Mouse (Mus musculus) R1 (cell line): ENCODE measurements around the gene Coa5.

Experiments
- DNase-seq: peaks from one replicate; pipeline ENCODE4 v3.0.0-alpha.2; 2018; ENCODE audit warnings: low read depth, low spot score

The Coa5 gene

DNA sequence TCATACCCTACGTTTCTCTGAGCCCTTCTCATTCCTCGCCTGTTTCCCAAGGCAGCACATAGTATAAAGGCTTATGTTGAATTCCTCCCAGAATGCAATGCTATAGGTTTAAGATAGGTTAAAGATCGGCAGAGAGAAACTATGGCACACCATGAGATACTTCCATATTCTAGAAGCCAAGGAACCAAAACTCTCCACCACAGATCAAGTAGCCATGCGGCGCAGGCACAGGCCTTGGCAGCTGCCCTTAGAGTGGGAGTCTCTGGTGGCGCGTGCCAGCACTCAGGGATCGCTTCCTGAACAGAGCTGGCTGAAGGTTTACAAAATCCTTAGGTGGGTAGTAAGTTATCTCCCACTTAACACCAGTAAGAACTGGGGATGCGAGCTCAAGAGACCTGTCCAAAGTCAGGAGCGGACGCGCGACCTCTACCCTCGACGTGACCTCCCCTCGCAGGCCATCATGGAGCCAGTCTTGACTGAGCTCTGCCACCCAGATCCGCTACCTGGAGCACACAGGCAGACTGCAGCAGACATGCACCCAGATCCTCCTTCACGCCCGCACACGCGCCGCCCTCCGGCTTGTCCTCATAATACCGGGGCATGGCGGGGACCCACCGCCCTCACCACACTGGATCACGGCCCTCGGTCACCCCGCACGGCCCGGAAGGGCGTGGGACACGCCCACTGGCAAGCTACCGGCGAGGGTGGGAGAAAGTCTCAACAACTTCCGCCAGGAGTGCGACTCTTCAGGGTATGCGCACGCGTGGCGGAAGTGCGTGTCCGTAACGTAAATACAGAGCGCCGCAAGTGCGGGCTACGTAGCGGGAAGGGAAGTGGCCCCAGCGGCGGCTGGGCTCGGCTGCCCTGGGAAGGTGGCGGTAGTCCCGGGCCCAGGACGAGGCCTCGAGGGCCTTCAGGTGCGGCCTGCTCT, at the start of gene Coa5, which contains the start of gene Unc50:
Gene Coa5, minus strand, starts transcription at position 738 of the 931 bp plus-strand sequence.
Gene Unc50, plus strand, starts transcription at position 774 of the 931 bp plus-strand sequence.
- DNase-seq: peak; percentile 97

DNA sequence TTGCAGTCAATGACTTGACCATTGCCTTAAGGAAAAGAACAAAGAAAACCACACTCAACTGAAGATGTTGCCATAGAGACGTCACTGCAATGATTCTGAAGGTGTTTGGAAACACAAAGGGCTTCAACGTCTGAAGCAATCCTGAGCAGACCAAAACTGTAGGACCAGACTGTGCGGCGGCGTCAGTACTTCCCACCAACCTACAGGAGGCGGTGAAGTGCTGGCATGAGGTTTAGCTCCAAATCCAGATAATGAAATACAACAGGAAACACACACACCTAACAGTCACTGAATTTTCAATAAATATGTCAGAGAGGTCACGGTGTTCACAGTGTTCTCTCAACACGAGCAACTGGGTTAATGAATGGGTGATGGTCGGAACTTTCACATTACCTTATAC, 49.2 kb upstream of the Coa5 start:
- DNase-seq: peak; percentile 67

DNA sequence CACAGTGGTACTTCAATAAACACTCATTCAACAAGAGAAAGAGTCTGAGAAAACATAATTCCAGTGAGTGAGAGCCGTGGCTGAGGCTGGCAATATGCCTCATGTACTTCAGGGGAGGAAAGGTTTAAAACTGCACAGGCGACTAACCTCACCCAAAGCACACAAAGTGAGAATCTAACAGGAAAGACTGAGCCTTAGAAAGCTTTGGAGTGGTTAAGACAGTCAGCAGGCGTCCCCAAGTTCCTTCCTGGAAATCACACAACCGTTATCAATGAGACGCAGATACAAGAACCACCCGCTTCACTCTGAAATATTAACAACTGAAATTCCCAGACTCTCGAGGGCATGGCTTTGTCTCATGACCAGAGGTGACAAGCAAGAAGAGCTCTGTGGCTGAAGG, 48.5 kb upstream of the Coa5 start:
- DNase-seq: no peak

DNA sequence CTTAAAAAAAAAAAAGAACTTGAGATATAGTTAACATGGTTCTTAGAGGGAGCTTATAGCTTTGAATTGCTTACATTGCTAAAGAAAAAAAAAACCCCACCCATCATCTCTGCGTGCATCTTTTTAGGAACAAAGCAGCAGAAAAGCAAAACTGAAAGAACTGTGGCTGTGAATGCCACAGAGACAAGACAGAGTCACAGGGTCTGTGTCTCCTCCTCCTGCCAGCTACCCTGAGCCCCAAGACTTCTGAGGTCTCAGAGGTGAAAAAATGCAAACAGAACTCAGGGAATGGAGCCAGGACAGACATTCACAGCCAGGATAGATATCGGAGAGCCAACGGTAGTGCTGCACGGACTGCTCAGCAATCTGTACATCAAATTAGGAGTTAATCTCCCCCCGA, 48.0 kb upstream of the Coa5 start:
- no peak for DNase-seq

DNA sequence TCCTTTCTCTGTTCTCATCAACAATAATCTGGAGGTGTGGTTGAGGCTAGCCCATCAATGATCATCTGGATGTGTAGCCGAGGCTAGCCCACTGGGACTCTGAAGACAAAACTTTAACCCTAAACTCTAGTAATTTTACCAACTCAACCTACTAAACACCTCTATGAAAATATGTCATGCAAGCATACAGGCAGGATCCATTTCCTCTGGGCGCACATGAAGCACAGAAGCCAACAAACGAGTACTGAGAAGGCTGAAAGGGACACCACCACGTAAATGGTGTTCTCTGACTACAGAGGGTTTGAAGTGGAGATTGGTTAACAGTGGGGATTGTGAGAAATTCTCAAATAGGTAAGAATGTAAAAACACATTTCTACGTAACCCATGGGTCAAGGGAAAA, 47.3 kb upstream of the Coa5 start:
- no peak for DNase-seq

DNA sequence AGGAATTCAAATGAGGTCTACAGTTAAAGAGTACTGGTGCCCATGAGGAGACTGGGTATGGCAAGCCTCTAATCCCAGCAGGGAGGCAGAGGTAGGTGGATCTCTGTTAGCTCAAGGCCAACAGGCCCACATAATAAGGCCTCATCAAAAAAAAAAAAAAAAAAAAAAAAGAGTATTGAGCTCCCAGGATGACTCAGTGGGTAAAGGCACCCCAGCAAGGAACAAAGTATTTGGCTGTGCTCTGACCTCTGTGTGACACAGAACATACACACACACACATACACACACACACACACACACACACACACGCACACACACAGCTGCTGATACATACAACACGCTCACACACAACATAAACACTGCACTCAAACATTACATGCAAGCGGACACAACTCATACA, 45.4 kb upstream of the Coa5 start:
- no peak for DNase-seq

DNA sequence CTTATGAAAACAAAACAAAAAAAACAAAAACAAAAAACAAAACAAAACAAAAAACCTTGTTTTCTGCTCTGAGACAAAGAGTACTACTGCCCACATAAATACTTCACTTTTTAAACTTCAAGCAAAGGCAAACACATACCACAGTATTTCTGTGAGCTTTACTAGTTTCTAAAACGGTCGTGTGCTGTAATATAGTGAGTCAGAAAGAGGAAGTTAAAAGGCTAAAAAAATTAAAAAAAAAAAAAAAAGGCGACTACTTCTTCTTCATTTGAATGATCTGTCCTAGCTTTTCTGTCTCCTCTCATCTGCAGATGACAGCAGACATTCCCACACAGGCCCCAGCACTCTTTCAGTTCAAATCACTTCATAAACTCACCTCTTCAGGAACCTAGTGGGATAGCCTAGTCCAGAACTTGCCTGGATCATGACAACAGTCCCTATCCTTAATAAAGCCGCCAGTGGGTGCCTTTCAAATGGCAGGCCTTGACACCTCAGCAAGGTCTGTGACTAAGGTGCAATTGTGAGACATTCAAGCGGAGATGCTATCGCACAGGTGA, 44.8 kb upstream of the Coa5 start:
- no peak for DNase-seq

DNA sequence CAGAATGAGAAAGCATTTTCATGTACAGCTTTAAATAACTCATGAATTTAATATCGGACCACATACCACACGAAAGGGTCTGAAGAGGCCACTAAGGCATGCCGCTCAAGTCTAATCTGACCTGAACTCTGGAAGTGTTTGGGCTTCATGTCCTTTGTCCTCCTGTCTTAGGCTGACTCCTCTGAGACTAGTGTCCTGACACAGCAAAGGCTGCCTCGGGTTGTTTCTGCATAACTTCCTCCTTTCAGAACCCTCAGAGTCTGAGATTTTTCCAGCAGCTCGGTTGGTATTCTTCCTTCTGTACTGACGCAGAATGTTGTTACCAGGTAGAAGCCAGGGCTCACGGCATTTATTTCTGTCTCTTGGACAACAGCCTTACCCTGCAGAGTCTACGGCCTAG, 44.1 kb upstream of the Coa5 start:
- DNase-seq: no peak

DNA sequence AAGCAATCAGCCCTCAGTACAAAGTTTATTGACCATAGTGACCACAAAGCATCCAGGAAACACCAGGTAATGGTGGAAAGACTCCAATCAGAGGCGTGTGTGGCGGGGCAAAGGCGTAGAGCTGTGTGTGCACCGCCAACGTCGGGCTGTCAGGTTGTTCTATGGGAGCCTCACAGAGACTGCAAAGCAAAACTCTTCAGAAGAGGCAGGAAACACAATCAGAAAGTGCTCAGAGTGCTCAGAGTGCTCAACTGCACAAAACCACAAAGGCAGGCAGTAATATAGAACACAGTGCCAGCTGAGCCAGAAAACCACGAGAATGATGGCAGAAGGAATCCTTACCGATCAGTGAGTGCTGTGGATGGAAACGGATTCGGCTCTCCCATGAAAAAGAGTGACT, 43.3 kb upstream of the Coa5 start:
- no peak for DNase-seq

DNA sequence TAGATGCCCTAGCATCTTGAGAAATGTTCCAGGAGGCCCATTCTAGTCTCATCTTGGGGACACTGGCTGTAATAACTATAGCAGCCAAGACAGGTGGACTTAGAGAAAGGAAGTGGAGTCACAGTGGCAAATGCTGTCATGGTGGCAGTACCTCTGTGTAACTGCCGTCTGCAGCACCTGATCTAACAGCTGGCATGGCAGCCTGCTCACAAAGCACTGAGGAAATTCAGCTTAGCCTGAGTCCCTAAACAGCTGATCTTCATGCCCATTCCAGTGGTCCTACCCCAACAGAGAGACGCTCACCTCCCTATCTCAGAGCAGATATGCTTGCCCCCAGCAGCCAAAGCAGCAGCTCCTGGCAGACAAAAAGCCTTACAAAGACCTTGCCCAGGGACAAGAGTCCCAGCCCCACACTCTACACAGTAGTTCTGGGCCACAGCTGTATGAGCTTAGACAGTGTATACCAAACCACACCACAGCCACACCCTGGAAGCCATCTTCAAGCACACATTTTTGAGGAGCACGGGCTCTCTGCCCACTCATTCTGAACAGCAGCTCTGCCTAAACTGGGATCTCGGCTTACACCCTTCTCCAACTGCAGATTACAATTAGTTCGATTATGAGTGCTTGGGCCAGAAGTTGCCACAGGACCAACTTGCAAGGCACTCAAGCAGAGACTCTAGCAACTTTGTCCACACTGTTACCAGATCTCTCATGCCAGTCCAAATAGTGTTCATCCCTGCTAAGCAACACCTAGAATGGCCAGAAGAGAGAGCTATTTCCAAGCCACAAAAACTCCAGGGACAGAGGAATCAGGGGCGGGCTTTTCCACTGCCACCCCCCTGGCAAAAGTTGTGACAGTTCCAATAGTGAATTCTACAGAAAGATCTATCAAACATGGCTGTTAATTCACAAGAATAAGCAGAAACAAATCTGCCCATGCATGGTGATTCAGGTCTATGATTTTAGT, 41.6 kb upstream of the Coa5 start:
- DNase-seq: no peak

DNA sequence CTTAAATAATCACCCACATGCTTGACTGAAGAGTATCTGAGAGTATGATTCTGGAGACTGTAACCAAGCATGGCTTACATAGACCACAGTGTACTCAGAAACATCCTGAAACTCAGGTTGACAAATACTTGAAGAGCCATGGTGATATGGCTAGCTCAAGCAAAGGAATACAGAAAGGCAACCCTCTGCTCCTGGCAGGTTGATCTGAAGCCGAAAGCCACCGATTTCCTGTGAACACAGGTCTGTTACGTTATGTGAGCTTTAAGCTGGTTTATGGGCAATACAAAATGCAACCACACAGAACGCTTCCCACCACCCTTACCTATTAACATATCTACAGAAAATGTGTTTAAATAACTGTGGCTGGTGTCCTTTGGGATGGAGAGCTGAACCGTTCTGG, 39.1 kb upstream of the Coa5 start:
- DNase-seq: no peak

DNA sequence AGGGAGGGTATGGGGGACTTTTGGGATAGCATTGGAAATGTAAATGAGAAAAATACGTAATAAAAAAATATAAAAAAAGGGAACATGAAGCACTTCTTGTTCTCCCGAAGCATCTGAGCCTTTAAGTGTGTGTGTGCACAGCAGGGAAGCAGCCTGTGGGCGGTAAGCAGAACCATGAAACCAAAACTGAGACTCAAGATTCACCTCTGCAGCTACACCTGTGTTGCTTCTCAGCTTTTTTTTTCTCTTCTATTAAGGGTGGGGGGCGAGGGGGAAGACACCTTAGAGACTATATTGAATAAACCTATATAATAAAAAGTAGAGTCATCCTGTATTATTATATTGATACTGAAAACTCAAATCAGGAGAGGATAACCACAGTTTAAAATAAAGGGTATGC, 37.9 kb upstream of the Coa5 start:
- no peak for DNase-seq

DNA sequence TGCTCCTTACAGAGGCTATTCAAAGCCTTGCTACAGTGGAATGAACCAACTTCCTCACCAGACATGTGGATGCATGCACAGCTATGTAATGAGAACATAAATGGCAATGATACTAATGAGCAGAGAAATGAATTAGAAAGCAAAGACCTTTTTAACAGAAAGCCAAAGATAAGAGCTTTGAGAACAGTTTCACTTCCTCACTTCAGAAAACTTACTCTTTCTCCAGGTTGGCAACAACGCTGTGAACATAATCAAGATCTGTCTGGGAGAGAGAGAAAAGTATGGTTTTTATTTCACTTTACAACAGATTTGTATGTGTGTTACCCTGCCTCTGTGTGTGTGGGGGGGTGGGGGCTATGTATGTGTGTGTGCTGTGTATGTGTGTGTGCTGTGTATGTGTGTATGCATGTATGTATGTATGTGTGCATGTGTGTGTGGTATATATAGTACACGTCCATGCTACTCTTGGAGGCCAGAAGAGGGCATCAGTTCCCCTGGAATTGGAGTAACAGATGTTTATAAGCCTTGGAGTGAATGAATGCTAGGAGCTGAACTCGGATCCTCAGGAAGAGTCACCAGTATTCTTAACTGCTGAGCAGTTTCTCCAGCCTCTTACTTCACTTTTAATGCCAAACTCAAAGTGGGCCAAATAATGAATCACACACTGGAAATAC, 36.6 kb upstream of the Coa5 start:
- DNase-seq: no peak

DNA sequence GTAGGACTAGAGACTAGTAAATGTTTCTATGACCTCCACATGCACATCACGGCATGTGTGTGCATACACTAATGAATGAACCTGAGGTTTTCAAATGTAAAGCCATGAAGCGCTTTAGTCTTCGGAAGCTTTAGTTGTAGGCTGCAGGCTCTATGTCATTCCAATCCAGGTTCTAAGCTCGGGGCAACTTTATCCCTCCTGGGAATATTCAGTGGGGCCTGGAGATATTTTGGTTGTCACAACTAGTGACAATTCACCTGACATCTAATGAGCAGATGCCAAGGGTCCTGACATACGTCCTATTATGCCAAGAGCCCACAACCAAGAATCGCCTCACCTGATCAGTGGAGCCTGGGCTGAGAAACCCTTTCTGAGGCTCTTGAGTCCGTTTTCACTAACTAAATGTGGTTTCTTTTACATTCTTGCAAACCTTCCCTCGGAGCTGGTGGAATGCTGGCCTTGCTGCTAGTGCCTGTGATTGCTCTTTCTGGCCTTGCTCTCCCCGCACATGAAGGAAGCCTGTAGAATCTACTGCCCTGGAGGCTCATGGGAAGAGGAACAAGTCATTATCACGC, 35.1 kb upstream of the Coa5 start:
- DNase-seq: no peak

DNA sequence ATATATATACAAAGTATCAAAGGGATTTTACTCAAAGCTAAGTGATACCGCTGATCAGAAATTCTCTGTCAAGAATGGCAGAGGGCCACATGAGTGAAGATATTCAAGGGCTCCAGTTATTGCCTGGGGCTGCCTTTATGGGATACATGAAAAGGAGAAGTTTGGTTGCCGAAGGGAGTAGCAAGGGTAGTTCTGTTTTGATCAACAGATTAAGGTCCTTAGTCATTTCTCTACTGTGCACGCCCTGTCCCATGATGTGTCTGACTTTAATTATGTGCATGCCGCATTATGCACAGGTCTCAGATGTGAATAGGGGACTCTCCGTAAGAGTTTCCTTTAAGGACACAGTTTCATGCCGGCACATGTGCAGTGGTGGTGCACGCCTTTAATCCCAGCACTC, 27.6 kb upstream of the Coa5 start:
- no peak for DNase-seq

DNA sequence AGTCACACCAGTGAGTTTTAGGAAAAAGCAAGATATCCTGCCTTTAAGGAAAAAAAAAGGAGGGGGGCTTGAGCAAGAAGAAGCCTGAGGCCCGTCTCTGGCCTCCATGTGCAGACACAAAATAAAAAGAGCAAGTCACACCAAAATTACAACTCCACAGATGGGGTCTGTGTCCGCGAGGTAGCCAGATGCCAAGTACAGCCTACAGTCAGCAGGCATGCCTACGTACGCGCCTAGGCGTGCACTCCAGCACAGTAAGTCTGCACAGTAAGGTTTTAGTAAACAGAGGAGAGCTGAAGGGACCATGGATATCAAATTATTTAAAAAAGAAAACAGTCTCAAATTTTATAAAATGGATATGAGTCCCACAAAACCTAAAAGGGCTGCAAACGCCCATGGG, 21.4 kb upstream of the Coa5 start:
- no peak for DNase-seq

DNA sequence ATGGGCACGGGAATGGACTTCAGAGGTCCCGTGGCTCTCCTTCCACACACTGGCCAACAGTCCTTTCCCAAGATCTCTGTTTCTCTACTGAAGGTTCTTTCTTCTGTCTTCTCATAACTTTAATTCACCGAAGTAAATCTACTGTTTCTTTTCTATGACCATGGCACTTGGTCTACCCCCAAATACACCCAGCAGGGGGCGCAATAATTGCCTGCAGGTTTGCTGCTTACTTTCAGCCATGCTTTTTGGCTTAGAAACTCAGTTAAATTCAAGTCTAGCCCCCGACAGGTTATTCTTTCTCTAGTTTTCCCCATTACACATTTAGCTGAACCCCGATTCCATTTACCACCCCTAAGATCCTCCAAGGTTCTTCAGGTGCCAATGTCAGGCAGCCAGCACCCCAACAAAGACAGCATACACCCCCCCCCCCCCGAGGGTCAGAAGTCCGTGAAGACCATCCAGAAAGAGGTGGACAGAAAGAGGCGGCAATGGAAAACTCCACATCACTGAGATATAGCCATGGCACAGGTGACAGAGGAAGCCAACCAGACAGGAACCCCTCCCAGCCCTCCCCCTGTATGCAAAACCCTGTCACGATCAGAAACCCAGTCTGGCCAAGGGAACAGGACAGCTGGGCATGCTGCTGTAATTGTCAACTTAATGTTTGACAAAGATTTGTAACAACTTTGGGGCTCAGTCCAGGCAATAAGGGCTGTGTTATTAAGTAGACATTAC, 18.6 kb upstream of the Coa5 start:
- DNase-seq: peak; percentile 63

DNA sequence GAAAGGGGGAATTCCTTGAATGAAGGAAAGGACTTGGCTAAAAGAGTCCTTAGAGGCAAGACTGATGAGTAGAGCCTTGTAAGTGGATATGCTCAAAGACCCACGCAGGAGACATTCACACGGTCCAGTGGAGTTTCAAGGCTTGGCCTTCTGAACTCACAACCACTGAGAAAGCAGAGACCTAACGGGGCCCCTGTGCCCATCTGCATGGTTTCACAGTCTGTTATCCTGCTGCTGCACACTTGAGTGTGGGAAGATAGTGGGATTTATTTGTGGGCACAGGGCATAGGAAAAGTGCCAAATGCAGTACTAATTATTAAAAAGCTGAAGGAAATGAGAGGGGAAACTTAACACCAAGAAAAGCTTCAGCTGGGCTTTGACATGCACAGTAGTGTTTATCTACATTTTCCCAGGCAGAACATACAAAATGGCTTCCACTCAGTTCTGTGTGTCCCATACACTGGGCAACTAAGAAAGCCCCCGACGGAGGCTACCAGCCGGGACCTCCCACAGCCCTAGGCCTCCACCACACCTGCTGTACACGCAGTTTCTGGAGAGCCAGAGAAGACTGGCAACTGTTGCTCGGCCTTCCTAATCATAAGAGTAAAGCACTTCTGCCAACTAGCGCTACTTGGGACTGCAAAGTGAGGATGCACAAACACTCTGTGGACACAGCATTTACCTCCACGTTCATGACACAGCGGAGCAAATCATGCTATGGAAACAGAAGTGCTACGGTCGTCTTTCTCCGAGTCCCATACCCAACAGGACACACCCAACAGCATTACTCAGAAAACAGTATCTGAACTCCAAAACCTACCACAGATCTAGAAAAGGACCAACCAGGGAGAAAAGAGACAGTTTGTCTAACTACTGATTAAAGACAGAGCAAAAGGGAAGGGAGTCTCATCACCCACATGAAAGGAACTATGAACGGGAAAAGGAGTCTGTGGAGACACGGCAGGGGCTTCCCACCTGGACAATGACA, 13.2 kb upstream of the Coa5 start:
- no peak for DNase-seq

DNA sequence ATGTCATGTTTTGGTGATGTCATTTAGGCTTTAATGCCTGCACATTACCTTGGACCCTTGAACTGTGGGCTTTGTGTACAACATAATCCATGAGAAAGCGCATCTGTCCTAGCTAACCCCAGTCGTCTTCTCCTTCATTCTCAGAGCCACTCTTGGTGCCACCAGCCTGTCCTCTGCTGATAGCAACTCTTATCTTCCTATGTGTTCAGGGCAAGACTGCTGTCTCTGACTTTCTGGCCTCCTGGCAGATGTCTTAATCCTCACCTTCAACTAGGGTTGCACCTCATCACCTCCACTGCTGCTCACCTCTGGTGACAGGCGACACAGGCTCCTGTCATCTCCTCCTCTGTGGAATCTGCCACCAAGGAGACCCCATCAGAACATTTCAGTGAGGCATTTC, 6.5 kb upstream of the Coa5 start:
- no peak for DNase-seq
